Comparison of ENCODE assay signal across 11 mouse cellular contexts in genomic region chr9:122437464-122437863, GRCm38 (mm10).
DNase-seq lines count a peak whose midpoint lies in the region; ATAC-seq and TF ChIP-seq lines count a peak whose summit lies in the region.
"Had no signal": no experiment of that assay in that cellular context is flagged by ENCODE, and none has a peak within 500 bp of the region (broad histone marks: within the 10 kb centered on the region; RNA-seq: fewer than 3 reads in every experiment).

No protein-coding gene starts in this region.

- WGBS in forebrain, embryonic 14.5 days: 65% methylated on average over 4 of the region's 4 CpGs
- 63% methylated on average over 4 of the region's 4 CpGs for WGBS in forebrain, embryonic 15.5 days
- 57% methylated on average over 4 of the region's 4 CpGs for WGBS in lung, embryonic 14.5 days

- no peak overlapping the region for H3K4me3 ChIP-seq in forebrain, embryonic 14.5 days (ENCODE audit: low read depth, low read length)
- no peak overlapping the region for H3K4me3 ChIP-seq in forebrain, embryonic 15.5 days
- H3K4me3 ChIP-seq in lung, embryonic 14.5 days (ENCODE audit: low read depth, low read length): no peak overlapping the region
- H3K4me3 ChIP-seq: forebrain, embryonic 13.5 days; limb, embryonic 15.5 days had no signal

- H3K9me3 ChIP-seq in forebrain, embryonic 14.5 days (replicated peaks; ENCODE audit: control insufficient read depth, low read length): no peaks in the 10 kb centered on the region
- H3K9me3 ChIP-seq in forebrain, embryonic 15.5 days: no peaks in the 10 kb centered on the region
- H3K9me3 ChIP-seq in lung, embryonic 14.5 days (ENCODE audit: low read depth, low read length): no peaks in the 10 kb centered on the region
- H3K9me3 ChIP-seq: forebrain, embryonic 13.5 days; limb, embryonic 15.5 days had no signal

- no peak overlapping the region for H3K27ac ChIP-seq in forebrain, embryonic 14.5 days (ENCODE audit: low read depth, low read length)
- H3K27ac ChIP-seq in forebrain, embryonic 15.5 days (replicated peaks): no peak overlapping the region
- H3K27ac ChIP-seq in lung, embryonic 14.5 days (ENCODE audit: low read depth): no peak overlapping the region
- H3K27ac ChIP-seq: forebrain, embryonic 13.5 days; limb, embryonic 15.5 days had no signal

- no peak overlapping the region for H3K4me2 ChIP-seq in forebrain, embryonic 14.5 days (ENCODE audit: low read length)
- H3K4me2 ChIP-seq in forebrain, embryonic 15.5 days (replicated peaks): no peak overlapping the region
- no peak overlapping the region for H3K4me2 ChIP-seq in lung, embryonic 14.5 days
- H3K4me2 ChIP-seq: forebrain, embryonic 13.5 days; limb, embryonic 15.5 days had no signal

- H3K4me1 ChIP-seq in forebrain, embryonic 14.5 days (ENCODE audit: control insufficient read depth, insufficient read depth, low read length): no peaks in the 10 kb centered on the region
- H3K4me1 ChIP-seq in forebrain, embryonic 15.5 days: no peaks in the 10 kb centered on the region
- H3K4me1 ChIP-seq in lung, embryonic 14.5 days (ENCODE audit: insufficient read depth): no peaks in the 10 kb centered on the region
- H3K4me1 ChIP-seq: forebrain, embryonic 13.5 days; limb, embryonic 15.5 days had no signal

- no peaks in the 10 kb centered on the region for H3K36me3 ChIP-seq in forebrain, embryonic 14.5 days (ENCODE audit: control insufficient read depth, insufficient read depth, low read length)
- no peaks in the 10 kb centered on the region for H3K36me3 ChIP-seq in forebrain, embryonic 15.5 days
- no peaks in the 10 kb centered on the region for H3K36me3 ChIP-seq in lung, embryonic 14.5 days (ENCODE audit: insufficient read depth)
- H3K36me3 ChIP-seq: limb, embryonic 15.5 days had no signal

- ATAC-seq in forebrain, embryonic 14.5 days: no peak
- ATAC-seq in forebrain, embryonic 15.5 days (replicated peaks): no peak
- ATAC-seq in lung, embryonic 14.5 days (ENCODE audit: insufficient read depth): no peak
- ATAC-seq: forebrain, embryonic 13.5 days had no signal

- TF ChIP-seq CTCF in lung, embryonic 14.5 days (IDR thresholded peaks at IDR 0.05; ENCODE audit: low read depth): no peak

- H3K27me3 ChIP-seq in forebrain, embryonic 14.5 days (replicated peaks; ENCODE audit: control insufficient read depth, insufficient read depth, low read length): no peaks in the 10 kb centered on the region
- H3K27me3 ChIP-seq in forebrain, embryonic 15.5 days: no peaks in the 10 kb centered on the region
- no peaks in the 10 kb centered on the region for H3K27me3 ChIP-seq in lung, embryonic 14.5 days (ENCODE audit: insufficient read depth, low read length)
- H3K27me3 ChIP-seq: forebrain, embryonic 13.5 days; limb, embryonic 15.5 days had no signal

- H3K9ac ChIP-seq in forebrain, embryonic 14.5 days (ENCODE audit: low read length): no peak overlapping the region
- no peak overlapping the region for H3K9ac ChIP-seq in forebrain, embryonic 15.5 days (replicated peaks)
- H3K9ac ChIP-seq in lung, embryonic 14.5 days: no peak overlapping the region
- H3K9ac ChIP-seq: forebrain, embryonic 13.5 days; limb, embryonic 15.5 days had no signal

- DNase-seq in forebrain, embryonic 14.5 days (ENCODE audit: low spot score): peak; percentile 20
- peak; percentile 50 for DNase-seq in lung, embryonic 14.5 days
- DNase-seq in lung, postnatal 36 days: no peak
- peak; percentile 72 to 80 for DNase-seq in cerebellum, postnatal 14 days
- DNase-seq in right cerebral cortex, postnatal 25 days: peak; percentile 16
- DNase-seq in testis, postnatal 10 days (ENCODE audit: low spot score): no peak
- no peak for DNase-seq in spleen, postnatal 14 days (ENCODE audit: low spot score in 2 of 2)
- DNase-seq: kidney, adult 9 months had no signal

Comparison
In these comparisons a context has a peak if more than half of its experiments do, and no peak if none do; other contexts are left out.
1. DNase-seq: peak in forebrain, embryonic 14.5 days (single experiment), lung, embryonic 14.5 days (single experiment), cerebellum, postnatal 14 days (2 of 2) and right cerebral cortex, postnatal 25 days (single experiment); none in lung, postnatal 36 days (single experiment), testis, postnatal 10 days (single experiment) and spleen, postnatal 14 days (0 of 2).